Mouse (Mus musculus): Measurements from ENCODE around the gene 4921501E09Rik.

- no peak for TF ChIP-seq CTCF (IDR thresholded peaks at IDR 0.05; ENCODE audit: extremely low read depth, insufficient read length, insufficient replicate concordance, low read depth, low read length)
- TF ChIP-seq POLR2A (IDR thresholded peaks at IDR 0.05; ENCODE audit: low read depth, low read length), result no peak
Measured at GRCm38 (mm10) chr17:33058791-33059190, 9.1 kb downstream of the 4921501E09Rik start.
